Mouse (Mus musculus): Measurements from ENCODE around the gene Sv2a. TPM values are rescaled to one million over a fixed set of nuclear protein-coding genes. Genes with fewer than 3 reads are reported as not detected.

Gene Sv2a
- polyA plus RNA-seq, 1 experiment from 2014 or later: 2.7 TPM

GRCm38 (mm10) chr3:96220765-96221639 lies 40.1 kb downstream of the Sv2a start, which contains the start of the genes Hist2h2ac and Hist2h2be:
Gene Hist2h2ac (minus strand): TSS chr3:96220880.
Gene Hist2h2be (plus strand): TSS chr3:96221119.
- no peaks in the 10 kb centered on the region for H3K27me3 ChIP-seq (ENCODE audit: control insufficient read depth, insufficient read depth, low read length)
- peak; percentile 84 for DNase-seq (ENCODE audit: low spot score)
- no peaks in the 10 kb centered on the region for H3K9me3 ChIP-seq (ENCODE audit: control insufficient read depth, low read length)
- H3K4me1 ChIP-seq (ENCODE audit: control insufficient read depth, insufficient read depth, low read length): peaks cover 12% of the 10 kb centered on the region
- H3K4me2 ChIP-seq (ENCODE audit: low read depth, severe bottlenecking): peak within 1 kb of the TSS; percentile 59
- WGBS: under 1% methylated on average over 43 of the region's 43 CpGs
- H3K4me3 ChIP-seq (ENCODE audit: low read depth, low read length): peak within 1 kb of the TSS; percentile 61
- H3K36me3 ChIP-seq (ENCODE audit: control insufficient read depth, insufficient read depth, low read length): no peaks in the 10 kb centered on the region
- peak within 1 kb of the TSS; percentile 98 for H3K27ac ChIP-seq (replicated peaks; ENCODE audit: low read depth, low read length)
- H3K9ac ChIP-seq (ENCODE audit: low read length): peak within 1 kb of the TSS; percentile 93
- peak; percentile 90 for ATAC-seq (ENCODE audit: insufficient number of reproducible peaks, low FRiP score, low TSS enrichment, low read depth)

- Histone ChIP-seq H3K27me3 (ENCODE audit: control insufficient read depth, insufficient read depth, low read length) (no peaks in the 10 kb centered on the region), H3K4me1 (ENCODE audit: control insufficient read depth, insufficient read depth, low read length) (peaks cover 12% of the 10 kb centered on the region), H3K4me2 (ENCODE audit: low read depth, severe bottlenecking) (peak overlapping the region; percentile 59), H3K27ac (replicated peaks; ENCODE audit: low read depth, low read length) (peak overlapping the region; percentile 98), H3K4me3 (ENCODE audit: low read depth, low read length) (peak overlapping the region; percentile 61), H3K9me3 (ENCODE audit: control insufficient read depth, low read length) (no peaks in the 10 kb centered on the region), H3K9ac (ENCODE audit: low read length) (peak overlapping the region; percentile 53), H3K36me3 (ENCODE audit: control insufficient read depth, insufficient read depth, low read length) (no peaks in the 10 kb centered on the region)
- 32% methylated on average over 9 of the region's 9 CpGs for WGBS
- DNase-seq (ENCODE audit: low spot score) (peak; percentile 45), ATAC-seq (ENCODE audit: insufficient number of reproducible peaks, low FRiP score, low TSS enrichment, low read depth) (no peak)
Measured at GRCm38 (mm10) chr3:96221640-96222038, 40.7 kb downstream of the Sv2a start.

- H3K27me3 ChIP-seq (ENCODE audit: control insufficient read depth, insufficient read depth, low read length): no peaks in the 10 kb centered on the region
- no peak for ATAC-seq (ENCODE audit: insufficient number of reproducible peaks, low FRiP score, low TSS enrichment, low read depth)
Measured at GRCm38 (mm10) chr3:96222774-96223173, 41.8 kb downstream of the Sv2a start.

GRCm38 (mm10) chr3:96225421-96225820 lies 44.5 kb downstream of the Sv2a start:
- Histone ChIP-seq H3K4me2 (ENCODE audit: low read depth, severe bottlenecking) (no peak overlapping the region), H3K36me3 (ENCODE audit: control insufficient read depth, insufficient read depth, low read length) (no peaks in the 10 kb centered on the region), H3K4me3 (ENCODE audit: low read depth, low read length) (no peak overlapping the region), H3K9ac (ENCODE audit: low read length) (no peak overlapping the region), H3K9me3 (ENCODE audit: control insufficient read depth, low read length) (no peaks in the 10 kb centered on the region), H3K27ac (replicated peaks; ENCODE audit: low read depth, low read length) (no peak overlapping the region), H3K4me1 (ENCODE audit: control insufficient read depth, insufficient read depth, low read length) (peaks cover 12% of the 10 kb centered on the region), H3K27me3 (ENCODE audit: control insufficient read depth, insufficient read depth, low read length) (no peaks in the 10 kb centered on the region)
- no peak for DNase-seq (ENCODE audit: low spot score)
- 54% methylated on average over 2 of the region's 2 CpGs for WGBS
- no peak for ATAC-seq (ENCODE audit: insufficient number of reproducible peaks, low FRiP score, low TSS enrichment, low read depth)

More at GRCm38 (mm10) chr3:96222774-96223173, 41.8 kb downstream of the Sv2a start:
- peaks cover 12% of the 10 kb centered on the region for H3K4me1 ChIP-seq (ENCODE audit: control insufficient read depth, insufficient read depth, low read length)
- no peak overlapping the region for H3K27ac ChIP-seq (replicated peaks; ENCODE audit: low read depth, low read length)
- WGBS: 91% methylated on average over 4 of the region's 4 CpGs
- H3K4me3 ChIP-seq (ENCODE audit: low read depth, low read length): no peak overlapping the region
- no peak overlapping the region for H3K9ac ChIP-seq (ENCODE audit: low read length)
- no peak for DNase-seq (ENCODE audit: low spot score)
- no peaks in the 10 kb centered on the region for H3K9me3 ChIP-seq (ENCODE audit: control insufficient read depth, low read length)
- H3K4me2 ChIP-seq (ENCODE audit: low read depth, severe bottlenecking): 0 out of 2 replicates have a peak overlapping the region, but pooled peaks have one; percentile 2
- H3K36me3 ChIP-seq (ENCODE audit: control insufficient read depth, insufficient read depth, low read length): no peaks in the 10 kb centered on the region

- no peak overlapping the region for H3K4me2 ChIP-seq (ENCODE audit: low read depth, severe bottlenecking)
- ATAC-seq (ENCODE audit: insufficient number of reproducible peaks, low FRiP score, low TSS enrichment, low read depth): no peak
- H3K9ac ChIP-seq (ENCODE audit: low read length): no peak overlapping the region
- no peaks in the 10 kb centered on the region for H3K9me3 ChIP-seq (ENCODE audit: control insufficient read depth, low read length)
- 69% methylated on average over 8 of the region's 8 CpGs for WGBS
- DNase-seq (ENCODE audit: low spot score): no peak
- H3K4me3 ChIP-seq (ENCODE audit: low read depth, low read length): no peak overlapping the region
- H3K27me3 ChIP-seq (ENCODE audit: control insufficient read depth, insufficient read depth, low read length): no peaks in the 10 kb centered on the region
- H3K27ac ChIP-seq (replicated peaks; ENCODE audit: low read depth, low read length): no peak overlapping the region
- H3K36me3 ChIP-seq (ENCODE audit: control insufficient read depth, insufficient read depth, low read length): no peaks in the 10 kb centered on the region
- H3K4me1 ChIP-seq (ENCODE audit: control insufficient read depth, insufficient read depth, low read length): peaks cover 7% of the 10 kb centered on the region; the same call in 1 of the 2 replicates
Measured at GRCm38 (mm10) chr3:96226695-96227648, 46.0 kb downstream of the Sv2a start.

DNA sequence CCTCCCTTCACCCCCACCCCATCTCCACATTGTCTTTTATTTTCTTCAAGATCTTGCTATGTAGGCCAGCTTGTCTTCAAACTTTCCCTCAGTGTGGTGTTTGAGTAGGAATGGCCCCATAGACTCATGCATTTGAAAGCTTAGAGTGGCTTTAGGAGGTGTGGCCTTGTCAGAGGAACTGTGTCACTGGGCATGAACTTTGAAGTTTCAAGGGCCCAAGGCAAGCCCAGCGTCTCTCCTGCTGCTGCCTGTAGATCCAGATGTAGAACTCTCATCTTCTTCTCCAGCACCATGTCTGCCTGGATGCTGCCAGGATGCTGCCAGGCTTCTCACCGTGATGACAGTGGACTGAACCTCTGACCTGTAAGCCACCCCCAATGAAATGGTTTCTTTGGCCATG lies 47.9 kb downstream of the Sv2a start:
- ATAC-seq (ENCODE audit: insufficient number of reproducible peaks, low FRiP score, low TSS enrichment, low read depth) (no peak), DNase-seq (ENCODE audit: low spot score) (no peak)
- no peak overlapping the region for H3K27ac ChIP-seq (replicated peaks; ENCODE audit: low read depth, low read length)
- no peaks in the 10 kb centered on the region for H3K27me3 ChIP-seq (ENCODE audit: control insufficient read depth, insufficient read depth, low read length)
- no peaks in the 10 kb centered on the region for H3K36me3 ChIP-seq (ENCODE audit: control insufficient read depth, insufficient read depth, low read length)
- H3K9ac ChIP-seq (ENCODE audit: low read length): no peak overlapping the region
- 56% methylated on average over 2 of the region's 2 CpGs for WGBS
- no peaks in the 10 kb centered on the region for H3K9me3 ChIP-seq (ENCODE audit: control insufficient read depth, low read length)
- H3K4me3 ChIP-seq (ENCODE audit: low read depth, low read length): no peak overlapping the region
- no peak overlapping the region for H3K4me2 ChIP-seq (ENCODE audit: low read depth, severe bottlenecking)
- no peaks in the 10 kb centered on the region for H3K4me1 ChIP-seq (ENCODE audit: control insufficient read depth, insufficient read depth, low read length)

DNA sequence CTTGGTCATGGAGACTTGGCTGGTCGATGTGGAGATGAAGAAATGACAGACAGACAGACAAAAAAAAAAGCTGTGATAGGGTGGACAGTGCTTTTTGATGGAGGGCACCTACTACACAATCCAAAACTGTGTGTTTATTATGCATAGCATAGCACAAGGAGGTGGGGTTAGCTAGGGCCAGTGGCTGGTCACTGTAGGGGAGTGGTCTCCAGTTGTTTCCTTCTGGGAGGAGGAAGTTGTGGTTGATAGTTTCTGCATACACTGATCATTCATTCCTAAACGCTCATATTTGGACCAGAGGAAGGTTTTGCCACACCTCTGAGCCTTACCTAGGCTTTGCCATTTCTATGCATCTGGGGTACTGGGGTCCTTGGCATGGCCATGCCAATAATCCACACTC lies 49.5 kb downstream of the Sv2a start:
- no peak overlapping the region for H3K4me2 ChIP-seq (ENCODE audit: low read depth, severe bottlenecking)

More for the DNA sequence above, 49.5 kb downstream of the Sv2a start:
- Histone ChIP-seq H3K27me3 (ENCODE audit: control insufficient read depth, insufficient read depth, low read length) (no peaks in the 10 kb centered on the region), H3K4me3 (ENCODE audit: low read depth, low read length) (no peak overlapping the region), H3K27ac (replicated peaks; ENCODE audit: low read depth, low read length) (no peak overlapping the region), H3K9me3 (ENCODE audit: control insufficient read depth, low read length) (no peaks in the 10 kb centered on the region), H3K9ac (ENCODE audit: low read length) (no peak overlapping the region), H3K36me3 (ENCODE audit: control insufficient read depth, insufficient read depth, low read length) (no peaks in the 10 kb centered on the region), H3K4me1 (ENCODE audit: control insufficient read depth, insufficient read depth, low read length) (no peaks in the 10 kb centered on the region)
- 85% methylated on average over 2 of the region's 2 CpGs for WGBS
- no peak for ATAC-seq (ENCODE audit: insufficient number of reproducible peaks, low FRiP score, low TSS enrichment, low read depth)
- no peak for DNase-seq (ENCODE audit: low spot score)
